Mouse (Mus musculus) intestine, postnatal 0 days (tissue): ENCODE data around the gene A030014E15Rik. TPM values are rescaled to one million over a fixed set of nuclear protein-coding genes. Genes with fewer than 3 reads are reported as not detected.
"Not testable (repeated sequence)": the region's sequence is repeated elsewhere in the genome, so short reads cannot be mapped to it uniquely, and the experiment has no call there.

ENCODE experiments used
- ATAC-seq: fragments of 200-750 bp; cut with Nextera tagmentation; 2 replicates; pipeline ENCODE4 v1.8.0; 2017; ENCODE audit warnings: mild to moderate bottlenecking, moderate TSS enrichment, moderate library complexity
- H3K27ac ChIP-seq: fragments of 300-500 bp; sonication (generic); 2 replicates; pipeline ENCODE4 v1.5.1; 2014; ENCODE audit warnings: mild to moderate bottlenecking, low read depth, low read length, moderate library complexity
- H3K27me3 ChIP-seq: fragments of 300-500 bp; sonication (generic); replicated peaks from 2 replicates; pipeline ENCODE4 v1.6.1; 2014; ENCODE audit warnings: low read length, mixed read lengths; ENCODE audit not compliant: control insufficient read depth, insufficient read depth
- H3K36me3 ChIP-seq: fragments of 300-500 bp; sonication (generic); 2 replicates; pipeline ENCODE4 v1.6.1; 2014; ENCODE audit warnings: mild to moderate bottlenecking, moderate library complexity; ENCODE audit not compliant: control insufficient read depth, insufficient read depth
- H3K4me1 ChIP-seq: fragments of 300-500 bp; sonication (generic); replicated peaks from 2 replicates; pipeline ENCODE4 v1.6.1; 2014; ENCODE audit warnings: antibody characterized with exemption, low read length, mixed read lengths; ENCODE audit not compliant: control insufficient read depth, insufficient read depth
- H3K4me2 ChIP-seq: fragments of 300-500 bp; sonication (generic); replicated peaks from 2 replicates; pipeline ENCODE4 v1.6.1; 2014; ENCODE audit warnings: low read depth, mild to moderate bottlenecking, moderate library complexity
- H3K4me3 ChIP-seq: fragments of 300-500 bp; sonication (generic); 2 replicates; pipeline ENCODE4 v1.5.1; 2014; ENCODE audit warnings: low read depth, low read length
- H3K9ac ChIP-seq: fragments of 300-500 bp; sonication (generic); 2 replicates; pipeline ENCODE4 v1.6.1; 2014; ENCODE audit warnings: mild to moderate bottlenecking, low read depth, low read length
- H3K9me3 ChIP-seq: fragments of 300-500 bp; sonication (generic); 2 replicates; pipeline ENCODE4 v1.6.1; 2016; ENCODE audit warnings: mixed run types; ENCODE audit not compliant: control insufficient read depth
- CTCF ChIP-seq: sonication (generic); IDR thresholded peaks from 2 replicates; pipeline ENCODE4 v1.5.1; 2016; ENCODE audit warnings: low read depth, mild to moderate bottlenecking, control low read depth, antibody characterized with exemption, moderate library complexity
- WGBS: fragments of 180-500 bp; shearing (Covaris S2); extraction: QIAGEN DNeasy Blood & Tissue Kit; methylation state at CpG from one replicate; pipeline ENCODE4 v1.1.7; 2014; 5-methylcytosine and 5-hydroxymethylcytosine counted together
- polyA plus RNA-seq: library from polyadenylated mRNA; unstranded; fragments of >200 nt; fragmentation: Nextera tagmentation; extraction: Ambion mirVana; gene quantifications from 2 replicates; pipeline ENCODE4 v1.2.1, GENCODE M21; 2015

A030014E15Rik gene
- polyA plus RNA-seq, 1 experiment from 2014 or later = not detected

DNA sequence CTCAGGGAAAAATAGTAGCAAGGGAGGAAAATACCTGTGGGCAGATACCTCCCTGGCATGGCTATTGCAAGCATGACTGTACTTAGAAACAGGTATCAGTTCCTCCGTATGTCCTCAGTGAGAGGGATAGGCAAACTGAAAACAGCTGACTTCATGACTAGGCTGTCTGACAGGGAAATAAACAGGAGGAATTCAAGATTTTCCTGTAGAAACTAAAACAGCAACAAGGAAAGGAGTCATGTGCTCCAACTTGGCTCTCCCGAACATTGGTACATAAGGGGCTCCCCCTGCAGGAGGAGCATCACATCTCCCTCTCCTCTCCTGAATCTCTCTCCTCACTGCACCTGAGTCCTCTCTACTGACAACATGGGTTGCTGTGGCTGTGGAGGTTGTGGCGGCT is 11.7 kb upstream of the A030014E15Rik start, which contains the start of gene A030005L19Rik:
TSS of gene A030005L19Rik (plus strand) at position 301 of the 400 bp plus-strand sequence.
- H3K27me3 ChIP-seq = no peaks in the 10 kb centered on the region
- no peak within 1 kb of the TSS for H3K4me3 ChIP-seq
- no peak within 1 kb of the TSS for H3K27ac ChIP-seq
- H3K9ac ChIP-seq = no peak within 1 kb of the TSS
- TF ChIP-seq CTCF = peak; percentile 53
- H3K9me3 ChIP-seq = no peaks in the 10 kb centered on the region
- no peaks in the 10 kb centered on the region for H3K4me1 ChIP-seq
- ATAC-seq = 0 out of 2 replicates have a peak, but pooled peaks have one; percentile 24
- WGBS = 75% methylated on average over 3 of the region's 3 CpGs
- no peaks in the 10 kb centered on the region for H3K36me3 ChIP-seq
- H3K4me2 ChIP-seq = no peak within 1 kb of the TSS

DNA sequence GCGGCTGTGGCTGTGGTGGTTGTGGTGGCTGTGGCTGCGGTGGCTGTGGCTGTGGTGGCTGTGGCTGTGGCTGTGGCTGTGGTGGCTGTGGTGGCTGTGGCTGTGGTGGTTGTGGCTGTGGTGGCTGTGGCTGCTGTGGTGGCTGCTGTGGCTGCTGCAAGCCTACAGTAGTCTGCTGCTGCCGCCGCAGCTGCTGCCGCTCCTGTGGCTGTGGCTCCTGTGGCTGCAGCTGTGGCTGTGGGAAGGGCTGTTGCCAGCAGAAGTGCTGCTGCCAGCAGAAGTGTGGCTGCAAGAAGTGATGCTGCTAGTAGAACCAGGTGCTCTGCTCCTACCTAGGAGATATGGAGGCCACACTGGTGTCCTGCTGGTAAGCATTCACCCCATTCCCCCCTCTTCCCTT is 11.3 kb upstream of the A030014E15Rik start:
- not testable (repeated sequence) for H3K27ac ChIP-seq, H3K4me2 ChIP-seq, H3K4me1 ChIP-seq, H3K4me3 ChIP-seq, H3K36me3 ChIP-seq, H3K27me3 ChIP-seq, H3K9ac ChIP-seq, H3K9me3 ChIP-seq, ATAC-seq
- WGBS = 82% methylated on average over 5 of the region's 5 CpGs

DNA sequence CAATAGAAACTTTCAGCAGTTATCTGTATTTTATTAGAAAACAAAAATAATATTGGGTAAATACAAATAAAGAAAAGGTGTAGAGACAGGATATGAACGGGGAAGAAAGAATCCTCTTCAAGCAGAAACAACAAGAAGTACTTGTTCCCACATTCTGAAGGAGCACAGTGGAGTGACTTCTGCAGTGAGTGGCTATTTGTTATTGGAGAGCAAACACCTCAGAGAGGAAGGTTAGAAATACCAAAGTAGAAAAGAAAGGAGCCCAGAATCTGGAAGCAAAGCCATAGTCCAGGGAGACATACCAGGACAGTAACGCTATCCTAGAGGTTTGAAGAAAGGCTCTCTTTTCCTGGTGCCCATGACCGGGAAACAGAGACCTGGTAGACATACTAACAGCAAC is 5.8 kb downstream of the A030014E15Rik start:
- not testable (repeated sequence) for ATAC-seq, H3K36me3 ChIP-seq
- WGBS = 84% methylated on average over 1 of the region's 3 CpGs

DNA sequence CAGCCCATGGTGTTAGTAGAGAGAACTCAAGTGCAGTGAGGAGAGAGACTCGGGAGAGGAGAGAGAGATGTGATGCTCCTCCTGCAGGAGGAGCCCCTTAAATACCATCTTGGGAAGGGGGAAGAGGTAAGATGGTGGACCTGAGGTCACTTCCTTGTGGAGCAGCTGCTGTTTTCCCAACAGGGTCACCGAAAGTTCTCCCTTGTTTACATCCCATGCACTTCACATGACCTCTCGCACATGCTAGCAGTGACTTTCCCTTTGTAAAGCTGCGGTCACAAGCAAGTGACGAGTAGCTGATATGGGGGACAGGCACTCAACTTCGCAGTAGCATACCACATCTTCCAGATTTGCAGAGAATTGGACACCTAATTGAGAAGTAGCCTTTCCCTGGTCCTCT is 6.6 kb downstream of the A030014E15Rik start, which contains the start of gene Gm6217:
TSS of gene Gm6217 (minus strand) at position 74 of the 400 bp plus-strand sequence.
- H3K4me1 ChIP-seq = not testable (repeated sequence)

More for the DNA sequence above, 5.8 kb downstream of the A030014E15Rik start:
- not testable (repeated sequence) for H3K9me3 ChIP-seq, H3K4me3 ChIP-seq, H3K27me3 ChIP-seq, H3K4me2 ChIP-seq, H3K4me1 ChIP-seq, H3K27ac ChIP-seq, H3K9ac ChIP-seq

DNA sequence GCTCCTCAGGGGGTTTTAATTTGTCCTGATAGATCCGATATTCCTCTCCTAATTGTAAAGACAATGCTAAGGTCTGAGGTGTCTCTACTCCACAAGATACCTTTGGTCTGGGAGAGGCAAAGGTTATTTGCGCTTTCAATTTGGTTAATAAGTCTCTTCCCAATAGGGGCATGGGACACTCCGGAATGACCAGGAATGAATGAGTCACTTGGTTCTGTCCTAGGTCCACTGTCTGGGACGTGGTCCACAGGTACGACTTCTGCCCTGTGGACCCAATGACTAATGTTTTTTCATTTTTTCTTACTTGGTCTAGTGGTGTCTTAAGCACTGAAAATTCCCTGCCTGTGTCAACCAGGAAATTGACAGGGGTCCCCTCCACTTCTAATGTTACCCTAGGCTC is 13.9 kb downstream of the A030014E15Rik start:
- H3K4me2 ChIP-seq = no peak overlapping the region
- 92% methylated on average over 5 of the region's 5 CpGs for WGBS
- ATAC-seq = no peak

More for the DNA sequence above, 6.6 kb downstream of the A030014E15Rik start, which contains the start of gene Gm6217:
- ATAC-seq, H3K9me3 ChIP-seq, H3K27ac ChIP-seq, H3K4me3 ChIP-seq, H3K36me3 ChIP-seq, H3K4me2 ChIP-seq, H3K27me3 ChIP-seq, H3K9ac ChIP-seq: not testable (repeated sequence)
- no CpG with 5 or more reads among the region's 6 CpGs for WGBS

DNA sequence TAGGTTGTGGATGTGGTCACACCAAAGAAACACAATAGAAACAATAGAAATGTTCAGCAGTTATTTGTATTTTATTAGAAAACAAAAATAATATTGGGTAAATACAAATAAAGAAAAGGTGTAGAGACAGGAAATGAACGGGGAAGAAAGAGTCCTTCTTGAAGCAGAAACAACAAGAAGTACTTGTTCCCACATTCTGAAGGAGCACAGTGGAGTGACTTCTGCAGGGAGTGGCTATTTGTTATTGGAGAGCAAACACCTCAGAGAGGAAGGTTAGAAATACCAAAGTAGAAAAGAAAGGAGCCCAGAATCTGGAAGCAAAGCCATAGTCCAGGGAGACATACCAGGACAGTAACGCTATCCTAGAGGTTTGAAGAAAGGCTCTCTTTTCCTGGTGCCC is 17.8 kb downstream of the A030014E15Rik start:
- WGBS = 64% methylated on average over 1 of the region's 2 CpGs
- not testable (repeated sequence) for H3K4me3 ChIP-seq, H3K27me3 ChIP-seq, H3K36me3 ChIP-seq, H3K4me2 ChIP-seq, H3K9me3 ChIP-seq, ATAC-seq, H3K9ac ChIP-seq, H3K4me1 ChIP-seq, H3K27ac ChIP-seq

More for the DNA sequence above, 13.9 kb downstream of the A030014E15Rik start:
- no peak overlapping the region for H3K27ac ChIP-seq
- no peaks in the 10 kb centered on the region for H3K27me3 ChIP-seq
- no peak for TF ChIP-seq CTCF
- no peak overlapping the region for H3K4me3 ChIP-seq
- H3K9me3 ChIP-seq = peaks cover 5% of the 10 kb centered on the region; the same call in 1 of the 2 replicates
- no peak overlapping the region for H3K9ac ChIP-seq
- no peaks in the 10 kb centered on the region for H3K4me1 ChIP-seq
- H3K36me3 ChIP-seq = no peaks in the 10 kb centered on the region

DNA sequence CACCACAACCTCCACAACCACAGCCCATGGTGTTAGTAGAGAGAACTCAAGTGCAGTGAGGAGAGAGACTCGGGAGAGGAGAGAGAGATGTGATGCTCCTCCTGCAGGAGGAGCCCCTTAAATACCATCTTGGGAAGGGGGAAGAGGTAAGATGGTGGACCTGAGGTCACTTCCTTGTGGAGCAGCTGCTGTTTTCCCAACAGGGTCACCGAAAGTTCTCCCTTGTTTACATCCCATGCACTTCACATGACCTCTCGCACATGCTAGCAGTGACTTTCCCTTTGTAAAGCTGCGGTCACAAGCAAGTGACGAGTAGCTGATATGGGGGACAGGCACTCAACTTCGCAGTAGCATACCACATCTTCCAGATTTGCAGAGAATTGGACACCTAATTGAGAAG is 18.6 kb downstream of the A030014E15Rik start, which contains the start of gene A030003K21Rik:
TSS of gene A030003K21Rik (minus strand) at position 94 of the 400 bp plus-strand sequence.
- not testable (repeated sequence) for ATAC-seq, H3K27me3 ChIP-seq, H3K9ac ChIP-seq, H3K4me3 ChIP-seq, H3K9me3 ChIP-seq, H3K36me3 ChIP-seq, H3K4me2 ChIP-seq, H3K27ac ChIP-seq, H3K4me1 ChIP-seq
- no CpG with 5 or more reads among the region's 6 CpGs for WGBS

DNA sequence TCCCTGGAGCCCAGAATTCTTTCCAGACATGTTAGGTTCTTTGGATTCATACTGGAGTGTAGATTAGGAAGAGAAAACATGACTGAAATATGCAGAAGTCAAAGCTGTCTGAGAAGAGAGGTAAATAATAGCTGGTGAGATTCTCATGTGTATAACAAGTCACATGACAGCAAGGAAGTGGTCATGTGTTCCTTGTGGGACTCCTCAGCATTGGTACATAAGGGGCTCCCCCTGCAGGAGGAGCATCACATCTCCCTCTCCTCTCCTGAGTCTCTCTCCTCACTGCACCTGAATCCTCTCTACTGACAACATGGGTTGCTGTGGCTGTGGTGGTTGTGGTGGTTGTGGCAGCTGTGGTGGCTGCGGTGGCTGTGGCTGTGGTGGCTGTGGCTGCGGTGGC is 21.3 kb downstream of the A030014E15Rik start:
- not testable (repeated sequence) for H3K27me3 ChIP-seq, H3K36me3 ChIP-seq, ATAC-seq, H3K4me1 ChIP-seq, H3K4me2 ChIP-seq, H3K27ac ChIP-seq, H3K9me3 ChIP-seq, H3K4me3 ChIP-seq, H3K9ac ChIP-seq
- 100% methylated on average over 2 of the region's 2 CpGs for WGBS
